12 mouse cellular contexts compared by ENCODE assay signal in the genomic region with DNA sequence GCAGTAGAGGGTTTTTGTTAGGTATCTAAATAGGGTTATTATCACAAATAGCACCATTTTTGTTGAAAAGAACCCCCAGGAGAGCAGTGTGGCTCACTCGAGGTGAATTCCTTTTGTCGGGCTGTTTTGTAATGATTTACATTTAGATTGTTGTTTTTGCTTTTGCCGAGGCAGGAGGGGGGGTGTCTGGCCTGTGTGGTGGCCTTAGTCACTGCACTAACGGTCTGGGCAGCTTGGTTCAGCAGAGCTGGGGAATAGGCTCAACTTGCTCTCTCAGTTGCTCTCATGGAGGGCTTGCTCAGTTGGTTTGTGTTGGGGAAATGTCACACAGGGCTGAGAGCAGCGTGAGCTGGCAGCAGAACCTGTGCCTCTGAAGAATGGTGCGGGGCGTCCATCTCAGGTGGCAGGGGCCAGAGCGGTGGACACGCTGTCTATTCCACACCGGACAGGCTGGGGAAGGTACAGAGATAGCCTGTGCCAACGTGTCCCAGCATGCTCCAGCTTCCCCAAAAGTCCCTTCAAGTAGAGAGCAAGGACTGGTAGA.
DNase-seq lines count a peak whose midpoint lies in the region; ATAC-seq and TF ChIP-seq lines count a peak whose summit lies in the region.
"Had no signal": no experiment of that assay in that cellular context is flagged by ENCODE, and none has a peak within 500 bp of the region (broad histone marks: within the 10 kb centered on the region; RNA-seq: fewer than 3 reads in every experiment).

No protein-coding gene starts in this region.

- H3K4me3 ChIP-seq in forebrain, embryonic 11.5 days (ENCODE audit: low read depth, low read length), result no peak overlapping the region
- no peak overlapping the region for H3K4me3 ChIP-seq in forebrain, embryonic 12.5 days (replicated peaks)
- no peak overlapping the region for H3K4me3 ChIP-seq in liver, postnatal 0 days (ENCODE audit: low read depth, low read length)
- H3K4me3 ChIP-seq: kidney, embryonic 15.5 days; limb, embryonic 12.5 days; megakaryocyte, embryonic 14.5 days had no signal

- H3K4me2 ChIP-seq in forebrain, embryonic 11.5 days (ENCODE audit: low read depth, low read length, severe bottlenecking), result no peak overlapping the region
- H3K4me2 ChIP-seq in forebrain, embryonic 12.5 days, result no peak overlapping the region
- no peak overlapping the region for H3K4me2 ChIP-seq in liver, postnatal 0 days (ENCODE audit: low read depth, low read length)
- H3K4me2 ChIP-seq: kidney, embryonic 15.5 days; limb, embryonic 12.5 days; lung, embryonic 14.5 days had no signal

- no peak for TF ChIP-seq EP300 in liver, postnatal 0 days (IDR thresholded peaks at IDR 0.05; ENCODE audit: low read depth)

- ATAC-seq in forebrain, embryonic 11.5 days (replicated peaks; ENCODE audit: low FRiP score), result no peak
- ATAC-seq in forebrain, embryonic 12.5 days (ENCODE audit: low FRiP score), result no peak
- ATAC-seq in liver, postnatal 0 days, result no peak

- H3K27ac ChIP-seq in forebrain, embryonic 11.5 days (ENCODE audit: low read depth, low read length), result no peak overlapping the region
- H3K27ac ChIP-seq in forebrain, embryonic 12.5 days, result no peak overlapping the region
- no peak overlapping the region for H3K27ac ChIP-seq in liver, postnatal 0 days (ENCODE audit: low read depth)
- H3K27ac ChIP-seq: kidney, embryonic 15.5 days; limb, embryonic 12.5 days had no signal

- H3K36me3 ChIP-seq in forebrain, embryonic 11.5 days (ENCODE audit: control insufficient read depth, insufficient read depth, low read length), result no peaks in the 10 kb centered on the region
- H3K36me3 ChIP-seq in forebrain, embryonic 12.5 days (replicated peaks), result peaks cover 8% of the 10 kb centered on the region; the same call in 1 of the 2 replicates
- peaks cover 15% of the 10 kb centered on the region for H3K36me3 ChIP-seq in liver, postnatal 0 days (replicated peaks; ENCODE audit: insufficient read depth, low read length)

- peak; percentile 40 for DNase-seq in forebrain, embryonic 11.5 days (ENCODE audit: low spot score)
- peak; percentile 40 to 59 for DNase-seq in kidney, postnatal 4 days
- no peak for DNase-seq in kidney, adult 8-10 months
- DNase-seq in testis, postnatal 10 days (ENCODE audit: low spot score), result peak; percentile 35
- DNase-seq in testis, postnatal 14 days (ENCODE audit: low spot score), result no peak
- peak; percentile 9 for DNase-seq in liver, postnatal 0 days
- DNase-seq: embryo, embryonic 11 days; lung, embryonic 14.5 days had no signal

- no peak for TF ChIP-seq CTCF in liver, postnatal 0 days (IDR thresholded peaks at IDR 0.05; ENCODE audit: low read depth)

- H3K4me1 ChIP-seq in forebrain, embryonic 11.5 days (replicated peaks; ENCODE audit: control insufficient read depth, insufficient read depth, low read length), result peaks cover 27% of the 10 kb centered on the region
- H3K4me1 ChIP-seq in forebrain, embryonic 12.5 days, result peaks cover 82% of the 10 kb centered on the region
- H3K4me1 ChIP-seq in liver, postnatal 0 days (ENCODE audit: insufficient read depth), result no peaks in the 10 kb centered on the region

- no peaks in the 10 kb centered on the region for H3K27me3 ChIP-seq in forebrain, embryonic 11.5 days (ENCODE audit: control insufficient read depth, insufficient read depth, low read length)
- 0 out of 2 replicates have a peak, but pooled peaks cover 7% of the 10 kb centered on the region for H3K27me3 ChIP-seq in forebrain, embryonic 12.5 days
- no peaks in the 10 kb centered on the region for H3K27me3 ChIP-seq in liver, postnatal 0 days (ENCODE audit: insufficient read depth, low read length)
- H3K27me3 ChIP-seq: kidney, embryonic 15.5 days; limb, embryonic 12.5 days; megakaryocyte, embryonic 14.5 days had no signal

- no peaks in the 10 kb centered on the region for H3K9me3 ChIP-seq in forebrain, embryonic 11.5 days (ENCODE audit: control insufficient read depth, low read length)
- H3K9me3 ChIP-seq in forebrain, embryonic 12.5 days, result no peaks in the 10 kb centered on the region
- H3K9me3 ChIP-seq in liver, postnatal 0 days (ENCODE audit: low read length), result no peaks in the 10 kb centered on the region
- H3K9me3 ChIP-seq: kidney, embryonic 15.5 days; limb, embryonic 12.5 days; megakaryocyte, embryonic 14.5 days had no signal

- 72% methylated on average over 11 of the region's 11 CpGs for WGBS in forebrain, embryonic 11.5 days
- 65% methylated on average over 11 of the region's 11 CpGs for WGBS in forebrain, embryonic 12.5 days
- 73% methylated on average over 11 of the region's 11 CpGs for WGBS in liver, postnatal 0 days (ENCODE audit: insufficient replicate concordance)

- no peak overlapping the region for H3K9ac ChIP-seq in forebrain, embryonic 11.5 days (ENCODE audit: low read length)
- H3K9ac ChIP-seq in forebrain, embryonic 12.5 days, result no peak overlapping the region
- H3K9ac ChIP-seq in liver, postnatal 0 days (replicated peaks), result no peak overlapping the region
- H3K9ac ChIP-seq: kidney, embryonic 15.5 days; limb, embryonic 12.5 days; lung, embryonic 14.5 days had no signal

Comparison
In these comparisons a context has a peak if more than half of its experiments do, and no peak if none do; other contexts are left out.
1. DNase-seq: peak in forebrain, embryonic 11.5 days (single experiment), kidney, postnatal 4 days (2 of 2), testis, postnatal 10 days (single experiment) and liver, postnatal 0 days (single experiment); none in kidney, adult 8-10 months (0 of 2) and testis, postnatal 14 days (single experiment).